ENCODE assay signal across 8 mouse cellular contexts in genomic region chr14:99579271-99579759, GRCm38 (mm10).
DNase-seq lines count a peak whose midpoint lies in the region; ATAC-seq and TF ChIP-seq lines count a peak whose summit lies in the region.

No protein-coding gene starts in this region.

- peak overlapping the region; percentile 46 for H3K4me2 ChIP-seq in heart, embryonic 12.5 days
- H3K4me2 ChIP-seq in liver, embryonic 11.5 days = no peak overlapping the region
- 0 out of 2 replicates have a peak overlapping the region, but pooled peaks have one; percentile 4 for H3K4me2 ChIP-seq in midbrain, postnatal 0 days (ENCODE audit: low read depth, low read length, poor library complexity, severe bottlenecking)

- no peaks in the 10 kb centered on the region for H3K9me3 ChIP-seq in heart, embryonic 12.5 days (replicated peaks)
- no peaks in the 10 kb centered on the region for H3K9me3 ChIP-seq in liver, embryonic 11.5 days (ENCODE audit: control insufficient read depth, low read length)
- no peaks in the 10 kb centered on the region for H3K9me3 ChIP-seq in midbrain, postnatal 0 days (ENCODE audit: low read length)

- intact Hi-C loops in heart, postnatal 10 days (cut with DNase I) = no loop called here

- no peak for TF ChIP-seq POLR2A in liver, adult 2 months (IDR thresholded peaks at IDR 0.05; ENCODE audit: extremely low read depth, insufficient read depth, low read length)

- no peaks in the 10 kb centered on the region for H3K36me3 ChIP-seq in heart, embryonic 12.5 days
- no peaks in the 10 kb centered on the region for H3K36me3 ChIP-seq in liver, adult 2 months (ENCODE audit: control insufficient read depth, insufficient read depth, low read length)
- H3K36me3 ChIP-seq in liver, embryonic 11.5 days (ENCODE audit: control insufficient read depth, insufficient read depth, low read length) = no peaks in the 10 kb centered on the region
- H3K36me3 ChIP-seq in midbrain, postnatal 0 days (ENCODE audit: insufficient read depth, low read length) = no peaks in the 10 kb centered on the region

- H3K4me1 ChIP-seq in heart, embryonic 12.5 days (replicated peaks) = peaks cover 13% of the 10 kb centered on the region; the same call in 1 of the 2 replicates
- H3K4me1 ChIP-seq in liver, adult 2 months (ENCODE audit: control insufficient read depth, insufficient read depth, low read length) = peaks cover 5% of the 10 kb centered on the region; the same call in 1 of the 2 replicates
- no peaks in the 10 kb centered on the region for H3K4me1 ChIP-seq in liver, embryonic 11.5 days (replicated peaks; ENCODE audit: control insufficient read depth, insufficient read depth, low read length)
- 0 out of 2 replicates have a peak, but pooled peaks cover 3% of the 10 kb centered on the region for H3K4me1 ChIP-seq in midbrain, postnatal 0 days (ENCODE audit: insufficient read depth, low read length)

- WGBS in heart, embryonic 12.5 days = 31% methylated on average over 10 of the region's 10 CpGs
- 14% methylated on average over 10 of the region's 10 CpGs for WGBS in liver, adult 2 months
- WGBS in liver, embryonic 11.5 days = 43% methylated on average over 10 of the region's 10 CpGs
- 21% methylated on average over 10 of the region's 10 CpGs for WGBS in midbrain, postnatal 0 days

- DNase-seq in heart, postnatal 10 days = no peak
- peak; percentile 31 for DNase-seq in liver, adult 2 months (ENCODE audit: extremely low read depth, low read depth, low spot score)
- DNase-seq in liver, embryonic 11.5 days (ENCODE audit: low spot score) = no peak
- DNase-seq in gonadal fat pad, adult 2 months (ENCODE audit: low read depth) = peak; percentile 40
- DNase-seq in midbrain, postnatal 0 days (ENCODE audit: low spot score) = no peak
- no peak for DNase-seq in frontal cortex, postnatal 10 days (ENCODE audit: low spot score in 2 of 2)
- DNase-seq in ovary, postnatal 14 days (ENCODE audit: low spot score) = no peak

- no peak overlapping the region for H3K4me3 ChIP-seq in heart, embryonic 12.5 days
- no peak overlapping the region for H3K4me3 ChIP-seq in liver, adult 2 months (ENCODE audit: insufficient read depth, low read depth, low read length)
- H3K4me3 ChIP-seq in liver, embryonic 11.5 days (ENCODE audit: low read depth, low read length) = no peak overlapping the region
- H3K4me3 ChIP-seq in midbrain, postnatal 0 days (ENCODE audit: low read depth, low read length) = no peak overlapping the region

- no peak for TF ChIP-seq CTCF in liver, adult 2 months (IDR thresholded peaks at IDR 0.05; ENCODE audit: low read depth, low read length)
- no peak for TF ChIP-seq CTCF in midbrain, postnatal 0 days (IDR thresholded peaks at IDR 0.05)

- H3K27me3 ChIP-seq in heart, embryonic 12.5 days (replicated peaks) = no peaks in the 10 kb centered on the region
- peaks cover 9% of the 10 kb centered on the region; the same call in 1 of the 2 replicates for H3K27me3 ChIP-seq in liver, adult 2 months (ENCODE audit: control insufficient read depth, insufficient read depth, low read length)
- no peaks in the 10 kb centered on the region for H3K27me3 ChIP-seq in liver, embryonic 11.5 days (replicated peaks; ENCODE audit: control insufficient read depth, insufficient read depth, low read length)
- H3K27me3 ChIP-seq in midbrain, postnatal 0 days (ENCODE audit: insufficient read depth, low read length) = no peaks in the 10 kb centered on the region

- H3K79me2 ChIP-seq in liver, adult 2 months (ENCODE audit: control insufficient read depth, insufficient read depth, low read length) = no peaks in the 10 kb centered on the region

- H3K27ac ChIP-seq in heart, embryonic 12.5 days (ENCODE audit: poor library complexity, severe bottlenecking) = no peak overlapping the region
- no peak overlapping the region for H3K27ac ChIP-seq in liver, adult 2 months (replicated peaks; ENCODE audit: insufficient read depth, low read depth, low read length)
- no peak overlapping the region for H3K27ac ChIP-seq in liver, embryonic 11.5 days (ENCODE audit: low read depth, low read length)
- H3K27ac ChIP-seq in midbrain, postnatal 0 days (ENCODE audit: low read depth, low read length) = no peak overlapping the region

- ATAC-seq in heart, embryonic 12.5 days (ENCODE audit: insufficient number of reproducible peaks, low FRiP score) = no peak
- ATAC-seq in liver, embryonic 11.5 days (replicated peaks; ENCODE audit: low FRiP score) = no peak
- no peak for ATAC-seq in midbrain, postnatal 0 days (ENCODE audit: low FRiP score)

- H3K9ac ChIP-seq in heart, embryonic 12.5 days = no peak overlapping the region
- no peak overlapping the region for H3K9ac ChIP-seq in liver, adult 2 months (ENCODE audit: low read depth, low read length)
- H3K9ac ChIP-seq in liver, embryonic 11.5 days (ENCODE audit: low read depth, low read length) = no peak overlapping the region
- H3K9ac ChIP-seq in midbrain, postnatal 0 days (replicated peaks; ENCODE audit: low read length, poor library complexity, severe bottlenecking) = no peak overlapping the region

Comparison
In these comparisons a context has a peak if more than half of its experiments do, and no peak if none do; other contexts are left out.
1. DNase-seq: peak in liver, adult 2 months (single experiment) and gonadal fat pad, adult 2 months (single experiment); none in heart, postnatal 10 days (0 of 2), liver, embryonic 11.5 days (single experiment), midbrain, postnatal 0 days (single experiment), frontal cortex, postnatal 10 days (0 of 2) and ovary, postnatal 14 days (single experiment).